Mouse (Mus musculus) gastrocnemius, adult 2 months (tissue): ENCODE data around the gene Dnm3. TPM values are rescaled to one million over a fixed set of nuclear protein-coding genes. Genes with fewer than 3 reads are reported as not detected.

Experiments
- DNase-seq: peaks from one replicate; pipeline ENCODE4 v3.0.0; 2022
- H3K27ac ChIP-seq: fragments of 200-600 bp; 2 replicates; pipeline ENCODE4 v1.8.1; 2022; ENCODE audit warnings: mild to moderate bottlenecking
- H3K4me3 ChIP-seq: fragments of 200-600 bp; 2 replicates; pipeline ENCODE4 v1.8.1; 2022; ENCODE audit warnings: mild to moderate bottlenecking, moderate library complexity
- CTCF ChIP-seq: fragments of 200-600 bp; IDR thresholded peaks from 2 replicates; pipeline ENCODE4 v1.8.1; 2022; ENCODE audit warnings: antibody characterized with exemption, mild to moderate bottlenecking, moderate library complexity
- intact Hi-C: fragments of 180-260 bp; cut with DNase I; formaldehyde crosslinking; loops from one replicate; pipeline ENCODE4 v1.15.1; 2025
- total RNA-seq, 2 experiments: library from RNA; stranded (reverse); gene quantifications; 2 replicates each; pipeline ENCODE4 v1.2.3; 2021

Gene Dnm3
- total RNA-seq, 2 experiments from 2014 or later, result 6.5 to 8.7 TPM

DNA sequence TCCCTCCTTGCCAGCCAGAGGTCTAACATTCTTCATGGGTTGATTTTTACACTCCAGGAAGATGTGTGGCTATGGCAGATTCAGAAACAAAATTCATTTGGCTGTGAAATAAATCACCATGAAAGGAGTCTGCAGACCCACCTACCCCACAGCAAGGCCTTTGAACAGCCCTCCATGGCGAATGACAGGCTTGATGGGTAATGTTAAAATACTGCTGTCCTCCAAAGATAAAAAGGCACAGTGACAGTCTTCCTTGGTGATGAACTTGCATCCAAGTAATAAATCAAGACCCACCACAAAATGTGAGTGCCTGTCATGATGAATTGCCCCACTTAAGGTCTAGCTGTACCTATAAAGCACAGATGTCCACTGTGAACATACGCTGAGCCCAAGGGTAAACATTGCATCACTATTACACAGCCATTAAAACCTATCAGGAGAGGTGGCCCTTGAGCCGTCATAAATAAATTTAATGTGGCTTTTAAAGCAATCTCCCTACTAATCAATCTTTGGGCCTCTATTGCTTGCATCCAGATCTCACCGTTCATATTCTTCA lies 131.3 kb downstream of the Dnm3 start:
- Histone ChIP-seq H3K27ac (no peak overlapping the region), H3K4me3 (no peak overlapping the region)
- DNase-seq, result no peak
- intact Hi-C loops, result no loop called here
- TF ChIP-seq CTCF, result no peak

- no peak for DNase-seq
- no peak for TF ChIP-seq CTCF
- intact Hi-C loops, result no loop called here
- no peak overlapping the region for H3K27ac ChIP-seq
- no peak overlapping the region for H3K4me3 ChIP-seq
These were observed 140.7 kb downstream of the Dnm3 start for GRCm38 (mm10) chr1:162337170-162337569.

- peak; percentile 71 for TF ChIP-seq CTCF
- H3K27ac ChIP-seq, result no peak overlapping the region
- H3K4me3 ChIP-seq, result no peak overlapping the region
- DNase-seq, result no peak
- intact Hi-C loops, result no loop called here
These were observed 141.2 kb downstream of the Dnm3 start for GRCm38 (mm10) chr1:162336640-162337039.

- intact Hi-C loops, result no loop called here
- no peak for TF ChIP-seq CTCF
- Histone ChIP-seq H3K27ac (no peak overlapping the region), H3K4me3 (no peak overlapping the region)
- DNase-seq, result no peak
These were observed 141.6 kb downstream of the Dnm3 start for GRCm38 (mm10) chr1:162336224-162336623.

- no peak for DNase-seq
- no peak for TF ChIP-seq CTCF
- Histone ChIP-seq H3K27ac (no peak overlapping the region), H3K4me3 (no peak overlapping the region)
- intact Hi-C loops, result no loop called here
These were observed 149.2 kb downstream of the Dnm3 start for GRCm38 (mm10) chr1:162328673-162329072.

- no peak for TF ChIP-seq CTCF
- Histone ChIP-seq H3K4me3 (no peak overlapping the region), H3K27ac (no peak overlapping the region)
- no peak for DNase-seq
- intact Hi-C loops, result no loop called here
These were observed 150.2 kb downstream of the Dnm3 start for GRCm38 (mm10) chr1:162327631-162328030.

GRCm38 (mm10) chr1:162324412-162324811 lies 153.4 kb downstream of the Dnm3 start:
- peak overlapping the region; percentile 75; the same call in 1 of the 2 replicates for H3K27ac ChIP-seq
- DNase-seq, result no peak
- no peak overlapping the region for H3K4me3 ChIP-seq
- intact Hi-C loops, result no loop called here
- no peak for TF ChIP-seq CTCF

DNA sequence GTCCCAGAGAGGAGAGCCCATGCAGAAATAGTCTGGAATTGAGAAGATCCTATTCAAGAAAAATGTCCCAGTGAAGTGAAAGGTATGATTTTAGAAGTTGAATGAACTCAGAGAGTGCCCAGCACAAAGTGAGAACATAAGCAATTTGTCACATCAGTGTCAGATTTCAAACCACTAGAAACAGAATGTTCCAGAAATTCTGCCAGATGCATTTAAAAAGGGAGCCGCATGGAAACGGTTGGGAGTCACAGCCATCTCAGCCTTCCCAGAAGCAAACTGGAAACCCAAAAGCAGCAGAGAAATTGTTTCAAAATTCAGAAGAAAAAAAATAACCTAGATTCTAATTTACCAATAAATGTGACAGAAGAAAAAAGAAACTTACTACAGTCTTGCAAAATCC lies 154.7 kb downstream of the Dnm3 start:
- intact Hi-C loops, result no loop called here
- no peak for DNase-seq
- TF ChIP-seq CTCF, result no peak
- Histone ChIP-seq H3K27ac (peak overlapping the region; percentile 75), H3K4me3 (no peak overlapping the region)

DNA sequence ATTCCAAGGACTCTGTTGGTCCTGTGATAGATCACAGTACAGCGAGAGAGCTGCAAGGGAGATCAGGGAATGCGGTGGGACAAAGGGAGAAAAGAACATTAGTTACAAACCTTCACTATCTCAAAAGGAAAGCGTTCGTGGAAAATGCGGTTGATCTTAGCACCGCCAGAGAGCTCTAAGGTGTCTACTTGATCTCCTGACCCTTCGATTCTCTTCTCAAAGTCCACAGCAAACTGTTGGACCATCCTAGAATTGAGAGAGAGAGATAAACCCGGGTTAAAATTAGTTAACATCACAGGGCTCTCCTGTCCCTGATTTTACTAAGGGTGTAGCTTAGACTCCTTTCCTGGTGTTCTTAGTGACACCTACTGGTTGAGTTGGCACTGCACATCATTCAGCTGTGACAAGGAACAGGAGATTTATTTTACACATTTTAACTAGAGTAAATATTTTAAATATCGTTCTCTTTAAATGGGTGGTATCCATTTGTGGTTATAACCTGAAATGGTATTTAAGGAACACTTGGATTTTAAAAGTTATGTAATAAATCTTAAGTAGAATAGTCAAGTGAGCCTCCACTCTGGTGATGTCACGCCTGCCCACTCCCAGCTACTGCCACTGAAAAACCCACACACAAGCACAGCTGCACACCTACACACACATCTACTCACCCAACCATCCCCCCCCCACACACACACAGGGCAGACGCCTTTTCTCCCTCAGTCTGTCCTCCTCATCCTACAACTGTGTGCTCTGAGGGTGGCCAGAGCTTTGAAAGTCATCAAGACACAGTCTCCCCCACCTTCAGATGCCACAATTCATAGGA lies 164.2 kb downstream of the Dnm3 start:
- Histone ChIP-seq H3K4me3 (peak overlapping the region; percentile 59), H3K27ac (peak overlapping the region; percentile 76)
- intact Hi-C loops, result loop anchor here (1.0 kb wide), 2 partner anchors 312 to 337 kb away; no protein-coding TSS in a partner anchor
- DNase-seq, result peak; percentile 31
- TF ChIP-seq CTCF, result peak; percentile 91

DNA sequence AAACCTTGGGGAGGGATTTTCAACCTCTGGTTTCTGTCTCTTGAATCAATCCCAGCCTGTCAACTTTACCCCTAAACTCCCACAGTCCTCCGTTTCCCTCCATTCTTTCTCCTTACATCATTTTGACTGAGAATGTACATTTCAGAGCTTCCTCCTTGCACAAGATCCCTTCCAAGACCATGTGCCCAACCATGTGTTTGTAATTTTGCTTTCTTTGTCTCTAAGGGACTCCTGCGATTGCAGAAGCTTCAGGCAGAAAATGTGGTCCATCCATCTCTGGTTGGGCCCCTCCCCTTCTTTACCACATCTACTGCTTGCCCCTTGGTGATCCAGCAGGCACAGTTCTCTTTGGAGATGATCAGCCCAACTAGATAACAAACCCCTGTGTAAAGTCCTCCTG lies 165.2 kb downstream of the Dnm3 start:
- intact Hi-C loops, result loop anchor here (1.0 kb wide), 1 partner anchor 311 kb away; no protein-coding TSS in a partner anchor
- Histone ChIP-seq H3K27ac (0 out of 2 replicates have a peak overlapping the region, but pooled peaks have one; percentile 76), H3K4me3 (no peak overlapping the region)
- DNase-seq, result no peak
- TF ChIP-seq CTCF, result no peak

DNA sequence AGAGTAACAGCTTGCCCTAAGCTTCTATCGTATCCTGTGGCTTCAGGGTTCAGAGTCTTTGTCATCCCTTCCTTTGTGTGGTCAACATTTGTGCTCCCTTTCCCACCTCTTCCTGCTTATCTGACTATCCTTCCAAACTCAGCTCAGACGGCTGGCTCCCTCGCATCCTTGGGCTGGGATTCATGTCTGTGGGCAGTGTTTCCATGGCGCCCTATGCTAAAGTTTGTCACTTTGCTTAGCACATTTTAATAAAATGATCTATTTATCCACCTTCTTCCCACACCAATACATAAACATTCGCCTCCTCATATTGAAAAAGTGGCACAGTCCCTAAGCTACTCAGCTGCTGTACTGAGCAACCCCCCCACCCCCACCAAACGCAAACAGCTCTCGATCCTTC lies 165.7 kb downstream of the Dnm3 start:
- intact Hi-C loops, result no loop called here

DNA sequence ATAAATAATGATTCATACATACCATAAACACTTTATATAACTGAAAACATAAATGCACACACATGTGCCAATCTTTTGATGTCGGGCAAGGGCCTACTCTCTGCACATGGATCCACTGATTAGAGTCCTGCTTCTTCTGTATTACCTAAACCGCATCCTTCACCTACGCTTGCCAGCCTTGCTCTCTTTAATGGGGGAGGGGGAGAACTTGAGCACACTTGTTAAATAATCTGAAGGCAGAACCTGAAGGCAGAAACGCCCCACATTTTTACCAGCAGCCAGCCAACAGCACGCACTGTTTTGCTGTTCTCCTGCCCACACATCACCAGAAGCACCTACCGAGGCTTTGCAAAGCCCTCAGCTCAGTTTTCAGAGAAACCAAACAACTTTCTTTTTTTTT lies 172.6 kb downstream of the Dnm3 start:
- H3K27ac ChIP-seq, result no peak overlapping the region
- intact Hi-C loops, result loop anchor here (5.0 kb wide), 1 partner anchor 1987 kb away; no protein-coding TSS in a partner anchor
- no peak for DNase-seq
- TF ChIP-seq CTCF, result no peak
- H3K4me3 ChIP-seq, result no peak overlapping the region

More for the DNA sequence above, 165.7 kb downstream of the Dnm3 start:
- DNase-seq, result no peak
- no peak overlapping the region for H3K27ac ChIP-seq
- no peak overlapping the region for H3K4me3 ChIP-seq
- TF ChIP-seq CTCF, result no peak

- no peak for TF ChIP-seq CTCF
- intact Hi-C loops, result no loop called here
- DNase-seq, result no peak
- no peak overlapping the region for H3K4me3 ChIP-seq
- H3K27ac ChIP-seq, result no peak overlapping the region
These were observed 175.4 kb downstream of the Dnm3 start for GRCm38 (mm10) chr1:162302480-162302879.
